Comparison of ENCODE assay signal across 18 mouse cellular contexts in the genomic region with DNA sequence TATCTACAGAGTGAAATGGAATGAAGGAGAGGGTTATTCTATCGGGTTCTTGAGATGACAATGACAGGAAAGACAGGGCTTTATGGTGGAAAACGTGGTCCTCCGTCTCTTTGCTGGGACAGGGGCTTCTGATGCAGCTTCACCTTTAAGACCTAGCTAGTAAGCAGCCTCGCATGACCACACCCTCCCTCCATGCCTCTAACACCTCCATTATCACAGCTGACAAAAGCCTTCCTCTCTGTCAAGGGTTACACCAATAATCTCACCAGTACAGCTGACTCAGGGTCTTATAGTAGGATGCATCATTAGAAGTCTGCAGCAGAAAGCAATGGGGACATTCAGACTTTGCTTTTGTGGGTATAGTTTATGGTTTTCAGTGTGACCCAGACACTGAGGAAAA.
"Had no signal": no experiment of that assay in that cellular context is flagged by ENCODE, and none has a peak within 500 bp of the region (broad histone marks: within the 10 kb centered on the region; RNA-seq: fewer than 3 reads in every experiment).

No protein-coding gene starts in this region.

- H3K27me3 ChIP-seq: intestine, embryonic 15.5 days; kidney, embryonic 15.5 days; limb, embryonic 13.5 days; midbrain, embryonic 13.5 days had no signal

- H3K36me3 ChIP-seq: intestine, embryonic 15.5 days; midbrain, embryonic 13.5 days had no signal

- H3K4me3 ChIP-seq: intestine, embryonic 15.5 days; kidney, embryonic 15.5 days; limb, embryonic 10.5 days; limb, embryonic 13.5 days; midbrain, embryonic 10.5 days; midbrain, embryonic 13.5 days; myocyte had no signal

- ATAC-seq: intestine, embryonic 15.5 days; lung, postnatal 0 days; midbrain, embryonic 13.5 days; midbrain, embryonic 16.5 days had no signal

- H3K9me3 ChIP-seq: intestine, embryonic 15.5 days; kidney, embryonic 15.5 days; limb, embryonic 10.5 days; limb, embryonic 13.5 days; midbrain, embryonic 10.5 days; midbrain, embryonic 13.5 days had no signal

- H3K9ac ChIP-seq: intestine, embryonic 15.5 days; kidney, embryonic 15.5 days; limb, embryonic 13.5 days; lung, embryonic 14.5 days; midbrain, embryonic 13.5 days had no signal

- DNase-seq: kidney, adult 11 months; kidney, adult 8-10 months; kidney, postnatal 10 days; kidney, postnatal 36 days; layer of hippocampus, adult 9-11 months; lung, embryonic 14.5 days; thymus, adult 18-20 months; thymus, postnatal 36 days had no signal

- H3K4me2 ChIP-seq: intestine, embryonic 15.5 days; kidney, embryonic 15.5 days; limb, embryonic 13.5 days; lung, embryonic 14.5 days; midbrain, embryonic 13.5 days had no signal

- H3K27ac ChIP-seq: intestine, embryonic 15.5 days; kidney, embryonic 15.5 days; limb, embryonic 10.5 days; limb, embryonic 13.5 days; macrophage; midbrain, embryonic 10.5 days; midbrain, embryonic 13.5 days had no signal
